In genomic region chr10:84397276-84397675, GRCm38 (mm10) we compare ENCODE assay signal across 20 mouse cellular contexts. TPM values are rescaled to one million over a fixed set of nuclear protein-coding genes. Genes with fewer than 3 reads are reported as not detected.
DNase-seq lines count a peak whose midpoint lies in the region; ATAC-seq and TF ChIP-seq lines count a peak whose summit lies in the region.
"Had no signal": no experiment of that assay in that cellular context is flagged by ENCODE, and none has a peak within 500 bp of the region (broad histone marks: within the 10 kb centered on the region; RNA-seq: fewer than 3 reads in every experiment).

No protein-coding gene starts in this region.

- no peak for ATAC-seq in forebrain, embryonic 15.5 days (replicated peaks)
- no peak for ATAC-seq in forebrain, embryonic 16.5 days
- ATAC-seq in heart, embryonic 15.5 days (replicated peaks; ENCODE audit: insufficient number of reproducible peaks, insufficient read depth, low FRiP score, low read depth) = no peak
- ATAC-seq in heart, postnatal 0 days (ENCODE audit: insufficient read depth, low read depth) = no peak
- ATAC-seq in hindbrain, embryonic 11.5 days (ENCODE audit: low FRiP score) = no peak
- ATAC-seq: hindbrain, embryonic 16.5 days; midbrain, embryonic 16.5 days had no signal

- WGBS in forebrain, embryonic 15.5 days = 86% methylated on average over 4 of the region's 4 CpGs
- 86% methylated on average over 4 of the region's 4 CpGs for WGBS in forebrain, embryonic 16.5 days
- 68% methylated on average over 4 of the region's 4 CpGs for WGBS in heart, embryonic 15.5 days
- WGBS in heart, postnatal 0 days = 51% methylated on average over 4 of the region's 4 CpGs
- WGBS in hindbrain, embryonic 11.5 days = 94% methylated on average over 4 of the region's 4 CpGs

- intact Hi-C loops in heart, postnatal 25 days (cut with DNase I) = no loop called here

- H3K4me3 ChIP-seq in forebrain, embryonic 15.5 days = no peak overlapping the region
- H3K4me3 ChIP-seq in forebrain, embryonic 16.5 days (replicated peaks; ENCODE audit: low read length) = no peak overlapping the region
- no peak overlapping the region for H3K4me3 ChIP-seq in heart, embryonic 15.5 days
- no peak overlapping the region for H3K4me3 ChIP-seq in heart, postnatal 0 days (ENCODE audit: low read depth, low read length)
- no peak overlapping the region for H3K4me3 ChIP-seq in hindbrain, embryonic 11.5 days (ENCODE audit: low read depth, low read length)
- H3K4me3 ChIP-seq: embryonic facial prominence, embryonic 13.5 days; forebrain, embryonic 10.5 days; limb, embryonic 13.5 days; liver, embryonic 15.5 days had no signal

- no peaks in the 10 kb centered on the region for H3K9me3 ChIP-seq in forebrain, embryonic 15.5 days
- no peaks in the 10 kb centered on the region for H3K9me3 ChIP-seq in forebrain, embryonic 16.5 days (ENCODE audit: control insufficient read depth, low read length)
- no peaks in the 10 kb centered on the region for H3K9me3 ChIP-seq in heart, embryonic 15.5 days (replicated peaks)
- no peaks in the 10 kb centered on the region for H3K9me3 ChIP-seq in heart, postnatal 0 days (replicated peaks; ENCODE audit: control insufficient read depth, low read length)
- H3K9me3 ChIP-seq in hindbrain, embryonic 11.5 days (ENCODE audit: control insufficient read depth, low read length) = no peaks in the 10 kb centered on the region
- H3K9me3 ChIP-seq: embryonic facial prominence, embryonic 13.5 days; forebrain, embryonic 10.5 days; limb, embryonic 13.5 days; liver, embryonic 15.5 days had no signal

- TF ChIP-seq CTCF in heart, postnatal 0 days (IDR thresholded peaks at IDR 0.05; ENCODE audit: low read depth) = no peak

- H3K4me2 ChIP-seq in forebrain, embryonic 15.5 days (replicated peaks) = no peak overlapping the region
- no peak overlapping the region for H3K4me2 ChIP-seq in forebrain, embryonic 16.5 days (ENCODE audit: low read length)
- no peak overlapping the region for H3K4me2 ChIP-seq in heart, embryonic 15.5 days
- no peak overlapping the region for H3K4me2 ChIP-seq in heart, postnatal 0 days (ENCODE audit: low read depth, low read length)
- H3K4me2 ChIP-seq in hindbrain, embryonic 11.5 days (replicated peaks; ENCODE audit: low read depth, low read length) = no peak overlapping the region
- H3K4me2 ChIP-seq: embryonic facial prominence, embryonic 13.5 days; limb, embryonic 13.5 days; liver, embryonic 15.5 days had no signal

- no peaks in the 10 kb centered on the region for H3K27me3 ChIP-seq in forebrain, embryonic 15.5 days
- H3K27me3 ChIP-seq in forebrain, embryonic 16.5 days (replicated peaks; ENCODE audit: control insufficient read depth, insufficient read depth, low read length) = no peaks in the 10 kb centered on the region
- no peaks in the 10 kb centered on the region for H3K27me3 ChIP-seq in heart, embryonic 15.5 days
- H3K27me3 ChIP-seq in heart, postnatal 0 days (ENCODE audit: control insufficient read depth, insufficient read depth, low read length) = no peaks in the 10 kb centered on the region
- H3K27me3 ChIP-seq in hindbrain, embryonic 11.5 days (ENCODE audit: control insufficient read depth, insufficient read depth, low read length) = no peaks in the 10 kb centered on the region
- H3K27me3 ChIP-seq: embryonic facial prominence, embryonic 13.5 days; limb, embryonic 13.5 days; liver, embryonic 15.5 days had no signal

- peaks cover 78% of the 10 kb centered on the region for H3K4me1 ChIP-seq in forebrain, embryonic 15.5 days
- H3K4me1 ChIP-seq in forebrain, embryonic 16.5 days (replicated peaks; ENCODE audit: control insufficient read depth, insufficient read depth, low read length) = peaks cover 62% of the 10 kb centered on the region
- peaks cover 64% of the 10 kb centered on the region for H3K4me1 ChIP-seq in heart, embryonic 15.5 days (replicated peaks)
- H3K4me1 ChIP-seq in heart, postnatal 0 days (ENCODE audit: control insufficient read depth, insufficient read depth) = peaks cover 46% of the 10 kb centered on the region
- H3K4me1 ChIP-seq in hindbrain, embryonic 11.5 days (replicated peaks; ENCODE audit: control insufficient read depth, insufficient read depth, low read length) = 0 out of 2 replicates have a peak, but pooled peaks cover 3% of the 10 kb centered on the region
- H3K4me1 ChIP-seq: liver, embryonic 15.5 days had no signal

- TF ChIP-seq EP300 in heart, postnatal 0 days (IDR thresholded peaks at IDR 0.05; ENCODE audit: low read depth) = no peak

- no peak overlapping the region for H3K9ac ChIP-seq in forebrain, embryonic 15.5 days (replicated peaks)
- no peak overlapping the region for H3K9ac ChIP-seq in forebrain, embryonic 16.5 days (replicated peaks; ENCODE audit: low read depth, low read length)
- no peak overlapping the region for H3K9ac ChIP-seq in heart, embryonic 15.5 days
- no peak overlapping the region for H3K9ac ChIP-seq in heart, postnatal 0 days (replicated peaks; ENCODE audit: low read depth, low read length)
- no peak overlapping the region for H3K9ac ChIP-seq in hindbrain, embryonic 11.5 days (ENCODE audit: low read depth, low read length)
- H3K9ac ChIP-seq: embryonic facial prominence, embryonic 13.5 days; limb, embryonic 13.5 days; liver, embryonic 15.5 days had no signal

- peak overlapping the region; percentile 74 for H3K27ac ChIP-seq in forebrain, embryonic 15.5 days (replicated peaks)
- H3K27ac ChIP-seq in forebrain, embryonic 16.5 days (ENCODE audit: low read length) = no peak overlapping the region; the same call in 1 of the 2 replicates
- peak overlapping the region; percentile 87; the same call in 1 of the 2 replicates for H3K27ac ChIP-seq in heart, embryonic 15.5 days
- H3K27ac ChIP-seq in heart, postnatal 0 days (ENCODE audit: low read depth) = peak overlapping the region; percentile 77; the same call in 1 of the 2 replicates
- H3K27ac ChIP-seq in hindbrain, embryonic 11.5 days (ENCODE audit: low read depth, low read length) = no peak overlapping the region
- H3K27ac ChIP-seq: embryonic facial prominence, embryonic 13.5 days; forebrain, embryonic 10.5 days; limb, embryonic 13.5 days; liver, embryonic 15.5 days had no signal

- no peaks in the 10 kb centered on the region for H3K36me3 ChIP-seq in forebrain, embryonic 15.5 days
- H3K36me3 ChIP-seq in forebrain, embryonic 16.5 days (ENCODE audit: control insufficient read depth, insufficient read depth) = no peaks in the 10 kb centered on the region
- no peaks in the 10 kb centered on the region for H3K36me3 ChIP-seq in heart, embryonic 15.5 days
- H3K36me3 ChIP-seq in heart, postnatal 0 days (replicated peaks; ENCODE audit: control insufficient read depth, insufficient read depth, low read length) = peaks cover 12% of the 10 kb centered on the region
- no peaks in the 10 kb centered on the region for H3K36me3 ChIP-seq in hindbrain, embryonic 11.5 days (ENCODE audit: control insufficient read depth, insufficient read depth, low read length)
- H3K36me3 ChIP-seq: liver, embryonic 15.5 days had no signal

- DNase-seq in heart, postnatal 25 days (ENCODE audit: low spot score) = no peak
- DNase-seq in adipocyte (ENCODE audit: low spot score) = peak; percentile 46
- no peak for DNase-seq in heart, postnatal 0 days (ENCODE audit: low spot score)
- DNase-seq in frontal cortex, adult 2 months (ENCODE audit: extremely low spot score in 1 of 2, low spot score in 1 of 2) = no peak
- no peak for DNase-seq in hindbrain, embryonic 11.5 days (ENCODE audit: low spot score)
- DNase-seq: adrenal gland, postnatal 25 days; cerebellum, adult 8-10 months; kidney, adult 11 months; kidney, postnatal 14 days; lung, postnatal 14 days; thymus, postnatal 14 days had no signal

RNA-seq across cellular contexts. Expression of gene Nuak1, which starts 43.1 kb away (rescaled TPM):
- 11.6 and 12.6 TPM in 2 replicates for polyA plus RNA-seq in forebrain, embryonic 15.5 days (2015; fragmentation: Nextera tagmentation; extraction: Ambion mirVana)
- 12.5 and 15.7 TPM in 2 replicates for polyA plus RNA-seq in forebrain, embryonic 16.5 days (2015; fragmentation: Nextera tagmentation; extraction: Ambion mirVana)
- polyA plus RNA-seq in heart, embryonic 15.5 days (2015; fragmentation: Nextera tagmentation; extraction: Ambion mirVana) = 3.1 TPM in 2 replicates
- 10 to 100 TPM; 30.8 to 32.3 TPM for total RNA-seq in heart, postnatal 25 days (2021)
- total RNA-seq in heart, postnatal 0 days (2014; rRNA removed; ENCODE audit: low replicate concordance) = 33.6 and 36.8 TPM in 2 replicates
- 1.4 and 1.7 TPM in 2 replicates for polyA plus RNA-seq in heart, postnatal 0 days (2015; fragmentation: Nextera tagmentation; extraction: Ambion mirVana)
- 23.4 and 24.2 TPM in 2 replicates for polyA plus RNA-seq in frontal cortex, adult 2 months (2012; rRNA removed)
- polyA plus RNA-seq in hindbrain, embryonic 11.5 days (2014; fragmentation: Nextera tagmentation; extraction: Ambion mirVana) = 5.1 and 5.7 TPM in 2 replicates

Comparison
In these comparisons a context has a peak if more than half of its experiments do, and no peak if none do; other contexts are left out.
1. H3K27ac ChIP-seq: peak in forebrain, embryonic 15.5 days (single experiment), heart, embryonic 15.5 days (single experiment) and heart, postnatal 0 days (single experiment); none in forebrain, embryonic 16.5 days (single experiment) and hindbrain, embryonic 11.5 days (single experiment).